Mouse (Mus musculus) lung, adult 2 months (tissue): ENCODE data around the gene Ifi35. TPM values are rescaled to one million over a fixed set of nuclear protein-coding genes. Genes with fewer than 3 reads are reported as not detected.

Experiments
- DNase-seq: peaks from one replicate; pipeline ENCODE4 v3.0.0; 2022
- H3K4me1 ChIP-seq: fragments of 200-500 bp; 2 replicates; pipeline ENCODE4 v1.6.1; 2011; ENCODE audit warnings: low read length; ENCODE audit not compliant: control insufficient read depth, insufficient read depth
- H3K4me3 ChIP-seq: fragments of 200-500 bp; replicated peaks from 2 replicates; pipeline ENCODE3; 2011; ENCODE audit warnings: low read depth, mild to moderate bottlenecking, control low read depth, low read length; ENCODE audit errors: extremely low read depth
- CTCF ChIP-seq: fragments of 200-500 bp; IDR thresholded peaks from 2 replicates; pipeline ENCODE4 v1.5.1; 2011; ENCODE audit warnings: mild to moderate bottlenecking, low read length, control low read depth; ENCODE audit not compliant: insufficient read depth
- POLR2A ChIP-seq: fragments of 200-500 bp; IDR thresholded peaks from 2 replicates; pipeline ENCODE4 v1.6.1; 2011; ENCODE audit warnings: low read depth, mild to moderate bottlenecking, control low read depth, low read length, borderline replicate concordance; ENCODE audit errors: extremely low read depth
- WGBS: fragments of 180-500 bp; shearing (Covaris S2); methylation state at CpG from one replicate; pipeline ENCODE4 v1.1.7; 2018; 5-methylcytosine and 5-hydroxymethylcytosine counted together
- polyA plus RNA-seq: library from polyadenylated mRNA; depleted of rRNA; stranded (reverse); fragments of >200 nt; gene quantifications from 2 replicates; pipeline ENCODE4 v1.2.3, GENCODE M21; 2012; rRNA removed

Gene Ifi35
- polyA plus RNA-seq, 1 experiment, result 76.4 TPM

DNA sequence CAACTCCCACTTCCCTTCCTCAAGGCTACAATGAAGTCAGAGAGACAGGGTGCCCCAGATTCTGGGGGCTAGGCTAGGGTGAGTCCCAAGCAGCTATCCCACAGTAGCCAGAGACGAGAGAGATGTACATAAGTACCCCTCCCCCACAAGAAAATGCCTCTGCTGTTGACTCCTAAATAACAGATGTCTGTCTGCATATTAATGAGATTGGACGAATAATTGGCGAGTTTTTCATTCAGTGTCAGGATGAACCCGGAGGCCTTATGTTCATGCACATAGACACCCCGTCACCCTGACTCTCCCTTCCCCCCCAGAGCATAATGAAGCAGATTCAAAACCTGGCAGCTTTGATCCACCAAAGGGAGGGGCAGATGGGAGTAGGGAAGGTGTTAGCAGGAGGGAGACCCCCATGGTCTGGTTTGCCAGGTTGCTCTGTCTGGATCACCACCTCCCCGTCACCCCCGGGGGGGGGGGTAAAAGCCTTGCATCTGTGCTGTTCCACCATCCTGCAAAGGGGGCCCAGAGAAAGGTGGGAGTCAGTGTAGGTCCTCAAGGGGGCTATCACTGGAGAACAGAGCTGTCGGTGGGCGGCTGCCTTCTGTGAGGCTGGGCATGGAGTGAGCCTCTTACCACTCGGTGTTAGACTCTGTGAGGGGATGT lies 29.5 kb downstream of the Ifi35 start:
- TF ChIP-seq POLR2A (no peak), CTCF (no peak)
- Histone ChIP-seq H3K4me3 (no peak overlapping the region), H3K4me1 (peaks cover 5% of the 10 kb centered on the region)
- 76% methylated on average over 10 of the region's 10 CpGs for WGBS
- DNase-seq, result no peak

DNA sequence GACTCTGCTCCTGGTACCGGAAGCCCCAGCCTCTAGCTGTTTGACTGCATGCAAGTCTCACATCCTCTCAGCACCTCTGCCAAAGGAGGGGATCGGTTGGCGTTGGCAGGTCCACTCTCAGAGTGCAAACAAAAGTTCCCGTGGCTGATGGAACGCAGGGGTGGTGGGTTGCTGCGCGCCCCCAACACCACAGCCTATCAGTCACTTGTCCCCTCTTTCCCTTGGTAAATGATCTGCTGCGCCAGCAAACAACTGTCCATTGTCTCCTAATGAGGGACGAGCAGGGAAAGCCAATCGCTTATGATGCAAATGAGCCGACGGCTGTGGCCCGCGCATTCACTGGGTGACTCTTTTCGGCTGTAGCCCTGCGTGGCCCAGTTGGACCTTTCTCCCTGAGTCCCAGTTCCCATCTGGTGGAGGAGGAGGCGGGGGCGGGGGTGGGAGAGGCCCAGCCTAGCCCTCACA lies 31.0 kb downstream of the Ifi35 start:
- H3K4me1 ChIP-seq, result peaks cover 5% of the 10 kb centered on the region
- no peak overlapping the region for H3K4me3 ChIP-seq
- WGBS, result 21% methylated on average over 18 of the region's 18 CpGs
- TF ChIP-seq CTCF, result no peak
- no peak for TF ChIP-seq POLR2A
- no peak for DNase-seq

DNA sequence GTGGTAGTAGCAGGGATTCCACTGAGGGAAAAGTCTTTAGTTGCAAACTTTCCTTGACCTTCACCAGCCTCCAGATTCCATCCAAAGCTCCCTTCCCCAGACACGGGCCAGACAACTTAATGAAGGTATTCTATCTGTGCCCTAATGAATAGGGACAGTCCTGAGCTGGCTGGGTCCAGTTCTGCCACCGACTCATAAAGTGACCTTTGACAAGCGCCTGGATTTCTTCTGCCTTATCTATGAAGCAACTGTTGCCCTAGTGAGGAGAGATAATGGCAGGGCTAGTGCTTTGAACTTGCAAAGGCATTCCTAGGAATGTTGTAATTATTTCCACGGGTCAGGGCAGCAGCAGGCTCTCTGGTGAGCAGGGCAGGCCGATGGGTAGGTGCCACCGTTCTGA lies 32.7 kb downstream of the Ifi35 start:
- no peak for DNase-seq
- TF ChIP-seq POLR2A, result no peak
- TF ChIP-seq CTCF, result no peak
- peaks cover 5% of the 10 kb centered on the region for H3K4me1 ChIP-seq
- no peak overlapping the region for H3K4me3 ChIP-seq
- 33% methylated on average over 6 of the region's 6 CpGs for WGBS

DNA sequence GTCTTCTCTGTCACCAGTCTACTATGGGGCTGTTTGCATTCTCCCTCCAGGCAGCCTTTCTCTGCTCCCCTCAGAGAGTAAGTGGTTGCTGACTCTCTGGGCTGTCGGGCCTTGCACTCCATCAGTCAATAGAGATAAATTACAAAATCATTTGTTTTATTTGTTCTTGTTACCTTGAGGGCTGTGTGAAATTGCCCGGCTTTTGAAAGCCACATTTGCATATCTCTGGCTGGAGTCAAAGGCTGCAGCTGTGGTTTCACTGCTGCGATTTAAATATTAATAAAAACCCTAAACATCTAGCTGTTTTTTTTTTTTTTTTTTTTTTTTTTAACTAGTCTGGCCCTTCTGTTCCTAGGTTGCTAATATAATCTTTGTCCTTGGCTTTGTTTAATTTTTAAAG lies 35.6 kb downstream of the Ifi35 start:
- TF ChIP-seq POLR2A, result no peak
- TF ChIP-seq CTCF, result no peak
- no peak overlapping the region for H3K4me3 ChIP-seq
- no peak for DNase-seq
- WGBS, result 50% methylated on average over 3 of the region's 3 CpGs
- peaks cover 4% of the 10 kb centered on the region for H3K4me1 ChIP-seq

DNA sequence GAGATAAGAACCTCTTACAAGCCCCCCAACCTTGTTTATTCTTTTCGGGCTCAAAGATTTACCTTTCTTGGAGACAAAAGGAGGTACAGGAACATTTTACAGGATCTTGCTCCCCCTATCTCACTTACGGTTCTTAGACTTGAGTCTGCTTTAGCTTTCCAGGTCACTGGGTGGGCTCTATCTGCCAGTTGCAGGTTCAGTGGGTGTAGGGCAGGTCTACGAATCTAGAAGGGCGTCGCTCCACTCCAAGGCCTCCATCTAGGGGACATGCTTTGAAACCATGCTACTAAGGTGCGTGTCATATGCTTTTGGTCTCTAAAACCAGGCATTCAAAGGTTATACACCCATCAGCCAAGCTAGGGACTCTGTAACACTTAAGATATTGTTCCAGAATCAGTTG lies 36.0 kb downstream of the Ifi35 start:
- no peak for TF ChIP-seq POLR2A
- TF ChIP-seq CTCF, result no peak
- H3K4me3 ChIP-seq, result no peak overlapping the region
- H3K4me1 ChIP-seq, result no peaks in the 10 kb centered on the region
- 69% methylated on average over 6 of the region's 6 CpGs for WGBS
- DNase-seq, result no peak

DNA sequence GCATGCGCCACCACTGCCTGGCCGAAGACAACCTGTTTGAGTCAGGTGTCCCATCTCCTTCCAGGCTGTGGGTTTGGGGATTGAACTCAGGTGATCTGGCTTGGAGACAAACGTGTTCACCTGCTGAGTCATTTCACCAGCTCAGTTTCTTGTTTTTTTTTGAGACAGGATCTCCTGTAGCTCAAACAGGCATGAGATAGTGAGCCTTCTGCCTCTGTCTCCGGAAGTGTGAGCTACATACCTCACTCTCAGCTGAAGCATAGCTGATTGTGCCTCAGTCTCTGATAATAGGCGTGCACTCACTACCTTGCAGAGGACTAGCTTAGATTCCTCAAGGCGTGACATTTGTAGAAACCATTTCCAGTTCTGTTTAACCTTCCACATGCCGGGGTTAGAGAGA lies 36.6 kb downstream of the Ifi35 start:
- 86% methylated on average over 7 of the region's 7 CpGs for WGBS
- DNase-seq, result no peak
- no peak overlapping the region for H3K4me3 ChIP-seq
- no peaks in the 10 kb centered on the region for H3K4me1 ChIP-seq
- TF ChIP-seq POLR2A (no peak), CTCF (no peak)

DNA sequence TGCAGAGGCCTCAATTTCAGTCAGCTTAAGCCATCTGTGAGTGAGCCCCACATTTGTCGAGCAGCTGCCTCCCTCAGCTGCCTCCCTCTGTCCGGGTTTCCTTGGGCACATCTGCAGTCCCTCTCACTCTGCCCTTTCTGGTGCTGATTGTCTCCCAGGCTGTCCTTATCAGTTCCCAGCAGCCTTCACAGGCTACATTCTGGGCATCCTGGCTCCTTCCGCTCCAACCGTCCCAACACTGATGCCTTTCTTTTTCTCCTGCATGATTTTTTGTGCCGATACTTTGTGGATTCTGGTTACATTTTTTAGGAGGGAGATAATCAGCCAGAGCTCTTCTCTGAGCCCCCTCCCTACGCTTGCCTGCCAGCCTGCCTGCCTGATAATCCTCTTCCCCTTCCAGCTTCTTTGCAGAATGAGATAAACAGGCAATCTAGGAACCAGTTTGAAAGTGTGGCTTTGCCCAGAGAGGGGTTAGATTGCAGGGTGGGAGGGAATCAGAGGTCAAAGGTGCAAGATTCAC lies 37.4 kb downstream of the Ifi35 start:
- TF ChIP-seq CTCF (no peak), POLR2A (no peak)
- Histone ChIP-seq H3K4me3 (no peak overlapping the region), H3K4me1 (no peaks in the 10 kb centered on the region)
- 48% methylated on average over 6 of the region's 6 CpGs for WGBS
- DNase-seq, result no peak

DNA sequence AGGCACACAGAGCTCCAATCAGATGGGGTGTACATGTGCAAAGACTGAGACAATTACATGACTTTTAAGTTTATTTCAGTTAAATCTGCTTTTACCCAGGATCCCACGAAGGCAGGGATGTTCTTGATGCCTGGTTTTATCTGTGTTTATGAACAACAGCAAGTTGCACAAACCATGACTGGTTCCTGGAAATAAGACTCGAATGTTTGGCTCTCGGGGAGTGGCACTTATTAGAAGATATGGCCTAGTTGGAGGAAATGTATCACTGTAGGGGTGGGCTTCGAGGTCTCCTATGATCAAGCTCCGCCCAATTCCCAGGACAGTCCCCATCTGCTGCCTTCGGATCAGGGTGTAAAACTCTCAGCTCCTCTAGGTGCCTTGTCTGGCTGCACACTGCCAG lies 37.9 kb downstream of the Ifi35 start:
- Histone ChIP-seq H3K4me1 (no peaks in the 10 kb centered on the region), H3K4me3 (no peak overlapping the region)
- TF ChIP-seq POLR2A (no peak), CTCF (no peak)
- no peak for DNase-seq
- WGBS, result 70% methylated on average over 6 of the region's 6 CpGs

DNA sequence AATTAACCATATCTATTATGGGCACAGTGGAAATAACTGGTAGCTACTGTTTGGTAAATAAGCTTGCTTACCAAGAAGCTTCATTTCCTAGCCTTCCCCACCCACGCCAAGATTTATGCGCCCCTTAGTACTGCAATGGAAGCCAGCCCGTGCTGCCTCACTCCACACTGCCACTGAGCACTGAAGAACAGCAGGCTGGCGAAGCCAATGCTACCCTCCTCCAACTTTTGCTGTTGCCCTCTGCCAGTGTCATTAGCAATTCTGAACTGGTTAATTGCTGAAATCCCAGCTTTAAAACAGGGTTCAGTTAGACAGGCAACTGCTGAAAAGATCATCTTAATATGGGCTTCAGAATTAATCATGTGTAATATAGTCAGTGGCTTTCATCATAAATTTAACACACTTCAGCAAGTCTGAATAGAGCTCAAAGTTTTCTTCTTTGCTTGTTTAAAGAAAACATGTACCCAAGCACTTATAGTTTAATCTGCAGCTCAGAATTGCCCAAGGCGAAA lies 58.1 kb downstream of the Ifi35 start:
- no peaks in the 10 kb centered on the region for H3K4me1 ChIP-seq
- TF ChIP-seq CTCF (no peak), POLR2A (no peak)
- no peak for DNase-seq
- 89% methylated on average over 5 of the region's 5 CpGs for WGBS
- no peak overlapping the region for H3K4me3 ChIP-seq

DNA sequence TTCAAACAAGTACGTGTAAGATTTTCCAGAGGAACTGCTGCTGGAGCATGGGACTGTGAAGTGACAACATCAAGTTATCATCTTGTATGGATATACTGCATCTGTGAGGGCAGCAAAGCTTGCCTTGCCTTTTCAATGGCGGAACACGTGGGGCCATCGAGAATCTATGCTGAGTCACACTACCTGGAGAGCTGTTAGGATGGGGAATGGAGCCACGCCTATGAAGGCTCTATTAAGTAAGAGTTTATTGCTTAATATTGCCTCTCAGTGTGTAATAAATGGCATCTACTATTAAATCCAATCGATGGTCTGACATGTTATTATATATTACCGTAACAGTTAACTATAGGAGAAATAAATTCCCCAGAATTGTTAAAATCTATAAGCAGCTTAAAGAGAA lies 58.9 kb downstream of the Ifi35 start:
- no peak for DNase-seq

More for the DNA sequence above, 58.9 kb downstream of the Ifi35 start:
- H3K4me3 ChIP-seq, result no peak overlapping the region
- TF ChIP-seq POLR2A, result no peak
- no peak for TF ChIP-seq CTCF
- H3K4me1 ChIP-seq, result no peaks in the 10 kb centered on the region
- WGBS, result 78% methylated on average over 7 of the region's 7 CpGs

Other genes with a start within 250 kb of the Ifi35 start
- gene Ezh1, start 221.9 kb upstream of the Ifi35 start, polyA plus RNA-seq, result 38.9 and 50.1 TPM in 2 replicates
- 710 and 828 TPM in 2 replicates for gene Ramp2, start 202.4 kb upstream of the Ifi35 start, polyA plus RNA-seq
- 82.9 and 97.4 TPM in 2 replicates for gene Vps25, start 194.7 kb upstream of the Ifi35 start, polyA plus RNA-seq
- gene Wnk4, start 187.8 kb upstream of the Ifi35 start, polyA plus RNA-seq, result 6.5 and 10.4 TPM in 2 replicates
- 0.22 and 0.59 TPM in 2 replicates for gene Cntd1, start 169.4 kb upstream of the Ifi35 start, polyA plus RNA-seq
- gene Coa3, start 169.3 kb upstream of the Ifi35 start, polyA plus RNA-seq, result 194 and 283 TPM in 2 replicates
- 70.3 and 97.9 TPM in 2 replicates for gene Becn1, start 146.1 kb upstream of the Ifi35 start, polyA plus RNA-seq
- 30.6 and 40.4 TPM in 2 replicates for gene Psme3, start 132.2 kb upstream of the Ifi35 start, polyA plus RNA-seq
- 3.3 and 3.6 TPM in 2 replicates for gene Aoc2, start 123.3 kb upstream of the Ifi35 start, polyA plus RNA-seq
- 11.5 and 15.3 TPM in 2 replicates for gene Aoc3, start 117.8 kb upstream of the Ifi35 start, polyA plus RNA-seq
- 0.13 TPM in 1 of 2 replicates, not detected in the other for gene G6pc, start 80.8 kb upstream of the Ifi35 start, polyA plus RNA-seq
- 20.5 and 20.9 TPM in 2 replicates for gene Aarsd1, start 30.8 kb upstream of the Ifi35 start, polyA plus RNA-seq
- 0.22 and 0.36 TPM in 2 replicates for gene Gm27029, start 23.6 kb upstream of the Ifi35 start, polyA plus RNA-seq
- 21.7 and 22.4 TPM in 2 replicates for gene Rundc1, start 23.3 kb upstream of the Ifi35 start, polyA plus RNA-seq
- gene Ptges3l, start 23.1 kb upstream of the Ifi35 start, polyA plus RNA-seq, result 1.7 and 5.3 TPM in 2 replicates
- gene Rpl27, start 6.1 kb upstream of the Ifi35 start, polyA plus RNA-seq, result 221 and 297 TPM in 2 replicates
- gene Rnd2, start 16.6 kb downstream of the Ifi35 start, polyA plus RNA-seq, result 14.8 and 17.7 TPM in 2 replicates
- gene Vat1, start 17.8 kb downstream of the Ifi35 start, polyA plus RNA-seq, result 224 and 235 TPM in 2 replicates
- gene Brca1, start 103.5 kb downstream of the Ifi35 start, polyA plus RNA-seq, result 0.25 and 0.28 TPM in 2 replicates
- 100 and 116 TPM in 2 replicates for gene Nbr1, start 103.7 kb downstream of the Ifi35 start, polyA plus RNA-seq
- 32.1 and 41.1 TPM in 2 replicates for gene Tmem106a, start 133.8 kb downstream of the Ifi35 start, polyA plus RNA-seq
- not detected in 2 replicates for gene Gm11634, start 150.8 kb downstream of the Ifi35 start, polyA plus RNA-seq
- 21.8 and 26.9 TPM in 2 replicates for gene Rdm1, start 178.8 kb downstream of the Ifi35 start, polyA plus RNA-seq
- 40.1 and 67.8 TPM in 2 replicates for gene Arl4d, start 217.1 kb downstream of the Ifi35 start, polyA plus RNA-seq